Mouse (Mus musculus) kidney, embryonic 15.5 days (tissue): ENCODE results near the gene Pdpk1. TPM values are rescaled to one million over a fixed set of nuclear protein-coding genes. Genes with fewer than 3 reads are reported as not detected.
"Not testable (repeated sequence)": the region's sequence is repeated elsewhere in the genome, so short reads cannot be mapped to it uniquely, and the experiment has no call there.

Experiments used
- ATAC-seq: fragments of 200-750 bp; cut with Nextera tagmentation; replicated peaks from 2 replicates; pipeline ENCODE4 v1.8.0; 2017; ENCODE audit warnings: moderate TSS enrichment; ENCODE audit not compliant: low FRiP score
- H3K27ac ChIP-seq: fragments of 300-500 bp; sonication (generic); 2 replicates; pipeline ENCODE4 v1.5.1; 2015; ENCODE audit warnings: mild to moderate bottlenecking, inconsistent platforms
- H3K27me3 ChIP-seq: fragments of 300-500 bp; sonication (generic); 2 replicates; pipeline ENCODE4 v1.6.1; 2015; ENCODE audit warnings: inconsistent platforms
- H3K36me3 ChIP-seq: fragments of 300-500 bp; sonication (generic); 2 replicates; pipeline ENCODE4 v1.6.1; 2015; ENCODE audit warnings: inconsistent platforms
- H3K4me1 ChIP-seq: fragments of 300-500 bp; sonication (generic); 2 replicates; pipeline ENCODE4 v1.6.1; 2015; ENCODE audit warnings: inconsistent platforms
- H3K4me2 ChIP-seq: fragments of 300-500 bp; sonication (generic); 2 replicates; pipeline ENCODE4 v1.6.1; 2015; ENCODE audit warnings: moderate library complexity, mild to moderate bottlenecking, inconsistent platforms
- H3K4me3 ChIP-seq: fragments of 300-500 bp; sonication (generic); replicated peaks from 2 replicates; pipeline ENCODE4 v1.5.1; 2015; ENCODE audit warnings: mild to moderate bottlenecking, inconsistent platforms
- H3K9ac ChIP-seq: fragments of 300-500 bp; sonication (generic); 2 replicates; pipeline ENCODE4 v1.6.1; 2015; ENCODE audit warnings: mild to moderate bottlenecking, inconsistent platforms
- H3K9me3 ChIP-seq: fragments of 300-500 bp; sonication (generic); replicated peaks from 2 replicates; pipeline ENCODE4 v1.6.1; 2016; ENCODE audit warnings: inconsistent platforms
- WGBS: fragments of 180-500 bp; shearing (Covaris S2); methylation state at CpG from one replicate; pipeline ENCODE4 v1.1.7; 2015; ENCODE audit warnings: mixed read lengths; 5-methylcytosine and 5-hydroxymethylcytosine counted together
- polyA plus RNA-seq: library from polyadenylated mRNA; unstranded; fragments of >200 nt; fragmentation: Nextera tagmentation; extraction: Ambion mirVana; gene quantifications from 2 replicates; pipeline ENCODE4 v1.2.1, GENCODE M21; 2015

Gene Pdpk1
- polyA plus RNA-seq, 1 experiment from 2014 or later, result 35.0 TPM

GRCm38 (mm10) chr17:24139256-24139655, 11.5 kb downstream of the Pdpk1 start:
- Histone ChIP-seq H3K27me3 (no peaks in the 10 kb centered on the region), H3K27ac (no peak overlapping the region), H3K36me3 (no peaks in the 10 kb centered on the region), H3K4me3 (no peak overlapping the region), H3K4me2 (no peak overlapping the region), H3K9me3 (no peaks in the 10 kb centered on the region), H3K4me1 (peaks cover 28% of the 10 kb centered on the region), H3K9ac (no peak overlapping the region)
- WGBS, result 66% methylated on average over 3 of the region's 3 CpGs
- no peak for ATAC-seq

GRCm38 (mm10) chr17:24137226-24137880, 13.4 kb downstream of the Pdpk1 start:
- no peak overlapping the region for H3K9ac ChIP-seq

GRCm38 (mm10) chr17:24134062-24134461, 16.7 kb downstream of the Pdpk1 start:
- H3K27ac ChIP-seq, result no peak overlapping the region
- no peaks in the 10 kb centered on the region for H3K27me3 ChIP-seq
- peaks cover 10% of the 10 kb centered on the region; the same call in 1 of the 2 replicates for H3K4me1 ChIP-seq
- no peak overlapping the region for H3K4me3 ChIP-seq
- no peak overlapping the region for H3K4me2 ChIP-seq
- H3K9ac ChIP-seq, result no peak overlapping the region
- no peaks in the 10 kb centered on the region for H3K36me3 ChIP-seq
- ATAC-seq, result no peak
- no peaks in the 10 kb centered on the region for H3K9me3 ChIP-seq

More at GRCm38 (mm10) chr17:24137226-24137880, 13.4 kb downstream of the Pdpk1 start:
- H3K27ac ChIP-seq, result no peak overlapping the region
- no peaks in the 10 kb centered on the region for H3K9me3 ChIP-seq
- WGBS, result 81% methylated on average over 2 of the region's 2 CpGs
- H3K36me3 ChIP-seq, result no peaks in the 10 kb centered on the region
- ATAC-seq, result no peak
- H3K4me2 ChIP-seq, result no peak overlapping the region
- H3K27me3 ChIP-seq, result no peaks in the 10 kb centered on the region
- no peak overlapping the region for H3K4me3 ChIP-seq
- H3K4me1 ChIP-seq, result peaks cover 28% of the 10 kb centered on the region

- not testable (repeated sequence) for H3K9me3 ChIP-seq, ATAC-seq, H3K27me3 ChIP-seq
Observed at GRCm38 (mm10) chr17:24132919-24133318, 17.8 kb downstream of the Pdpk1 start.

GRCm38 (mm10) chr17:24131570-24131969, 19.2 kb downstream of the Pdpk1 start:
- Histone ChIP-seq H3K27ac (no peak overlapping the region), H3K36me3 (no peaks in the 10 kb centered on the region), H3K27me3 (no peaks in the 10 kb centered on the region), H3K4me2 (no peak overlapping the region), H3K9ac (no peak overlapping the region), H3K9me3 (no peaks in the 10 kb centered on the region), H3K4me3 (no peak overlapping the region), H3K4me1 (peaks cover 6% of the 10 kb centered on the region; the same call in 1 of the 2 replicates)
- WGBS, result 70% methylated on average over 3 of the region's 3 CpGs
- no peak for ATAC-seq

More at GRCm38 (mm10) chr17:24132919-24133318, 17.8 kb downstream of the Pdpk1 start:
- H3K27ac ChIP-seq, H3K4me2 ChIP-seq, H3K9ac ChIP-seq, H3K4me3 ChIP-seq, H3K36me3 ChIP-seq, H3K4me1 ChIP-seq: not testable (repeated sequence)
- 93% methylated on average over 4 of the region's 4 CpGs for WGBS

GRCm38 (mm10) chr17:24129246-24129645, 21.5 kb downstream of the Pdpk1 start:
- 91% methylated on average over 4 of the region's 4 CpGs for WGBS
- H3K4me1 ChIP-seq, H3K4me3 ChIP-seq, H3K9me3 ChIP-seq, ATAC-seq, H3K9ac ChIP-seq, H3K4me2 ChIP-seq, H3K36me3 ChIP-seq, H3K27ac ChIP-seq, H3K27me3 ChIP-seq: not testable (repeated sequence)

- Histone ChIP-seq H3K27ac (no peak overlapping the region), H3K36me3 (no peaks in the 10 kb centered on the region), H3K4me2 (no peak overlapping the region), H3K4me3 (no peak overlapping the region), H3K4me1 (peaks cover 6% of the 10 kb centered on the region; the same call in 1 of the 2 replicates), H3K27me3 (no peaks in the 10 kb centered on the region), H3K9me3 (no peaks in the 10 kb centered on the region), H3K9ac (no peak overlapping the region)
- WGBS, result 75% methylated on average over 1 of the region's 1 CpGs
- no peak for ATAC-seq
Observed at GRCm38 (mm10) chr17:24127592-24127991, 23.1 kb downstream of the Pdpk1 start.

GRCm38 (mm10) chr17:24126801-24127200, 23.9 kb downstream of the Pdpk1 start:
- Histone ChIP-seq H3K4me3 (no peak overlapping the region), H3K9me3 (no peaks in the 10 kb centered on the region), H3K36me3 (no peaks in the 10 kb centered on the region), H3K27me3 (no peaks in the 10 kb centered on the region), H3K4me1 (peaks cover 6% of the 10 kb centered on the region; the same call in 1 of the 2 replicates), H3K9ac (no peak overlapping the region), H3K4me2 (no peak overlapping the region), H3K27ac (no peak overlapping the region)
- 75% methylated on average over 3 of the region's 3 CpGs for WGBS
- ATAC-seq, result no peak

- Histone ChIP-seq H3K27ac (no peak overlapping the region), H3K9ac (no peak overlapping the region), H3K9me3 (no peaks in the 10 kb centered on the region), H3K27me3 (no peaks in the 10 kb centered on the region), H3K4me2 (no peak overlapping the region), H3K36me3 (no peaks in the 10 kb centered on the region), H3K4me3 (no peak overlapping the region), H3K4me1 (no peaks in the 10 kb centered on the region; the same call in 1 of the 2 replicates)
- WGBS, result 90% methylated on average over 3 of the region's 3 CpGs
- ATAC-seq, result no peak
Observed at GRCm38 (mm10) chr17:24119446-24119845, 31.3 kb downstream of the Pdpk1 start.

GRCm38 (mm10) chr17:24113031-24113430, 37.7 kb downstream of the Pdpk1 start:
- Histone ChIP-seq H3K9me3 (no peaks in the 10 kb centered on the region), H3K4me3 (no peak overlapping the region), H3K27me3 (no peaks in the 10 kb centered on the region), H3K36me3 (peaks cover 29% of the 10 kb centered on the region), H3K9ac (no peak overlapping the region), H3K27ac (no peak overlapping the region), H3K4me1 (no peaks in the 10 kb centered on the region; the same call in 1 of the 2 replicates), H3K4me2 (no peak overlapping the region)
- ATAC-seq, result no peak
- 83% methylated on average over 4 of the region's 4 CpGs for WGBS

- Histone ChIP-seq H3K27ac (no peak overlapping the region), H3K9ac (no peak overlapping the region), H3K9me3 (no peaks in the 10 kb centered on the region), H3K4me1 (no peaks in the 10 kb centered on the region), H3K4me3 (no peak overlapping the region), H3K36me3 (peaks cover 45% of the 10 kb centered on the region), H3K27me3 (no peaks in the 10 kb centered on the region), H3K4me2 (no peak overlapping the region)
- ATAC-seq, result no peak
- 90% methylated on average over 1 of the region's 1 CpGs for WGBS
Observed at GRCm38 (mm10) chr17:24111256-24111655, 39.5 kb downstream of the Pdpk1 start.

- Histone ChIP-seq H3K4me1 (no peaks in the 10 kb centered on the region), H3K4me2 (no peak overlapping the region), H3K4me3 (no peak overlapping the region), H3K9ac (no peak overlapping the region), H3K9me3 (no peaks in the 10 kb centered on the region), H3K27ac (no peak overlapping the region), H3K36me3 (peaks cover 65% of the 10 kb centered on the region), H3K27me3 (no peaks in the 10 kb centered on the region)
- WGBS, result 80% methylated on average over 1 of the region's 1 CpGs
- ATAC-seq, result no peak
Observed at GRCm38 (mm10) chr17:24108896-24109295, 41.8 kb downstream of the Pdpk1 start.

- H3K9me3 ChIP-seq, result no peaks in the 10 kb centered on the region
- no peaks in the 10 kb centered on the region for H3K4me1 ChIP-seq
- ATAC-seq, result no peak
- H3K4me3 ChIP-seq, result no peak overlapping the region
- no peak overlapping the region for H3K9ac ChIP-seq
- WGBS, result 82% methylated on average over 2 of the region's 2 CpGs
- H3K27me3 ChIP-seq, result no peaks in the 10 kb centered on the region
- no peak overlapping the region for H3K27ac ChIP-seq
- peaks cover 87% of the 10 kb centered on the region for H3K36me3 ChIP-seq
- H3K4me2 ChIP-seq, result no peak overlapping the region
Observed at GRCm38 (mm10) chr17:24105111-24105510, 45.6 kb downstream of the Pdpk1 start.
